In genomic region chr19:42580701-42581100, GRCm38 (mm10) we compare ENCODE assay signal across 22 mouse cellular contexts. TPM values are rescaled to one million over a fixed set of nuclear protein-coding genes. Genes with fewer than 3 reads are reported as not detected.
DNase-seq lines count a peak whose midpoint lies in the region; ATAC-seq and TF ChIP-seq lines count a peak whose summit lies in the region.
"Had no signal": no experiment of that assay in that cellular context is flagged by ENCODE, and none has a peak within 500 bp of the region (broad histone marks: within the 10 kb centered on the region; RNA-seq: fewer than 3 reads in every experiment).

No protein-coding gene starts in this region.

- no peak overlapping the region for H3K4me3 ChIP-seq in liver, adult 2 months (ENCODE audit: insufficient read depth, low read depth, low read length)
- H3K4me3 ChIP-seq in liver, embryonic 12.5 days = no peak overlapping the region
- H3K4me3 ChIP-seq: embryonic facial prominence, embryonic 13.5 days; forebrain, embryonic 13.5 days; heart, embryonic 12.5 days; hindbrain, embryonic 12.5 days had no signal

- H3K9ac ChIP-seq in liver, adult 2 months (ENCODE audit: low read depth, low read length) = no peak overlapping the region
- no peak overlapping the region for H3K9ac ChIP-seq in liver, embryonic 12.5 days
- H3K9ac ChIP-seq: embryonic facial prominence, embryonic 13.5 days; forebrain, embryonic 13.5 days; forebrain, postnatal 0 days; heart, embryonic 12.5 days; hindbrain, embryonic 12.5 days had no signal

- ATAC-seq in liver, embryonic 12.5 days = no peak
- ATAC-seq: activated CD4-positive, CD25-positive, alpha-beta regulatory T cell, adult 4 months; forebrain, embryonic 13.5 days; forebrain, postnatal 0 days; hindbrain, embryonic 16.5 days; Patski had no signal

- H3K27me3 ChIP-seq in liver, adult 2 months (ENCODE audit: control insufficient read depth, insufficient read depth, low read length) = no peaks in the 10 kb centered on the region
- H3K27me3 ChIP-seq in liver, embryonic 12.5 days (replicated peaks) = no peaks in the 10 kb centered on the region
- H3K27me3 ChIP-seq: CH12.LX; embryonic facial prominence, embryonic 13.5 days; forebrain, embryonic 13.5 days; heart, embryonic 12.5 days; hindbrain, embryonic 12.5 days; Patski had no signal

- H3K4me1 ChIP-seq in liver, adult 2 months (ENCODE audit: control insufficient read depth, insufficient read depth, low read length) = peaks cover 10% of the 10 kb centered on the region
- peaks cover 43% of the 10 kb centered on the region for H3K4me1 ChIP-seq in liver, embryonic 12.5 days
- H3K4me1 ChIP-seq: embryonic facial prominence, embryonic 13.5 days; forebrain, embryonic 13.5 days had no signal

- no peak overlapping the region for H3K27ac ChIP-seq in liver, adult 2 months (replicated peaks; ENCODE audit: insufficient read depth, low read depth, low read length)
- no peak overlapping the region for H3K27ac ChIP-seq in liver, embryonic 12.5 days
- H3K27ac ChIP-seq: embryonic facial prominence, embryonic 13.5 days; forebrain, embryonic 13.5 days; hindbrain, embryonic 12.5 days had no signal

- WGBS in liver, adult 2 months = 42% methylated on average over 4 of the region's 4 CpGs
- 57% methylated on average over 4 of the region's 4 CpGs for WGBS in liver, embryonic 12.5 days (ENCODE audit: insufficient replicate concordance)

- no peaks in the 10 kb centered on the region for H3K9me3 ChIP-seq in liver, embryonic 12.5 days (replicated peaks)
- H3K9me3 ChIP-seq: embryonic facial prominence, embryonic 13.5 days; forebrain, embryonic 13.5 days; heart, embryonic 12.5 days; hindbrain, embryonic 12.5 days had no signal

- peaks cover 3% of the 10 kb centered on the region; the same call in 1 of the 2 replicates for H3K79me2 ChIP-seq in liver, adult 2 months (ENCODE audit: control insufficient read depth, insufficient read depth, low read length)

- no peak for TF ChIP-seq POLR2A in liver, adult 2 months (IDR thresholded peaks at IDR 0.05; ENCODE audit: extremely low read depth, insufficient read depth, low read length)

- peak; percentile 23 for DNase-seq in liver, adult 2 months (ENCODE audit: extremely low read depth, low read depth, low spot score)
- peak; percentile 61 for DNase-seq in embryo, embryonic 10 days (ENCODE audit: low spot score)
- peak; percentile 38 for DNase-seq in embryo, embryonic 11 days
- peak; percentile 30 for DNase-seq in mesoderm, embryonic 11.5 days (ENCODE audit: low read depth, low spot score)
- DNase-seq in thymus, postnatal 25 days = no peak
- DNase-seq: adrenal gland, adult 2 months; adrenal gland, postnatal 25 days; cerebellum, adult 18-20 months; cerebellum, adult 9-11 months; cerebellum, postnatal 36 days; forebrain, postnatal 0 days; gastrocnemius, postnatal 14 days; heart, postnatal 36 days had no signal

- no peak for TF ChIP-seq CTCF in liver, adult 2 months (IDR thresholded peaks at IDR 0.05; ENCODE audit: low read depth, low read length)

- H3K36me3 ChIP-seq in liver, adult 2 months (ENCODE audit: control insufficient read depth, insufficient read depth, low read length) = peaks cover 15% of the 10 kb centered on the region
- H3K36me3 ChIP-seq in liver, embryonic 12.5 days = peaks cover 30% of the 10 kb centered on the region

- no peak overlapping the region for H3K4me2 ChIP-seq in liver, embryonic 12.5 days
- H3K4me2 ChIP-seq: embryonic facial prominence, embryonic 13.5 days; forebrain, embryonic 13.5 days; heart, embryonic 12.5 days; hindbrain, embryonic 12.5 days had no signal

RNA-seq across cellular contexts. Expression of gene Loxl4, which starts 31.9 kb away (rescaled TPM):
- total RNA-seq in liver, adult 2 months (2014; rRNA removed) = 0.74 and 1.1 TPM in 2 replicates
- polyA plus RNA-seq in liver, adult 2 months (2012; rRNA removed) = 2.3 and 4.3 TPM in 2 replicates
- 0.08 and 0.11 TPM in 2 replicates for polyA plus RNA-seq in liver, embryonic 12.5 days (2016; fragmentation: Nextera tagmentation; extraction: Ambion mirVana)
- total RNA-seq: CH12.LX had no signal
